Mouse (Mus musculus): ENCODE results near the gene Scgb2b18. TPM values are rescaled to one million over a fixed set of nuclear protein-coding genes. Genes with fewer than 3 reads are reported as not detected.

Scgb2b18 gene
- polyA plus RNA-seq (2015; fragmentation: Nextera tagmentation; extraction: Ambion mirVana), result not detected in 2 replicates

GRCm38 (mm10) chr7:33173764-33174163 is at the start of gene Scgb2b18:
Scgb2b18 (minus strand) TSS chr7:33173864.

GRCm38 (mm10) chr7:33185268-33185667 is 11.6 kb upstream of the Scgb2b18 start, which contains the start of gene Scgb1b18:
Scgb1b18 (plus strand) TSS chr7:33185568.

Other genes with a start within 250 kb of the Scgb2b18 start
- not detected in 2 replicates for gene Scgb2b17, start 117.3 kb downstream of the Scgb2b18 start, polyA plus RNA-seq (2015; fragmentation: Nextera tagmentation; extraction: Ambion mirVana)
- not detected in 2 replicates for gene Scgb1b17, start 110.4 kb downstream of the Scgb2b18 start, polyA plus RNA-seq (2015; fragmentation: Nextera tagmentation; extraction: Ambion mirVana)
- not detected in 2 replicates for gene Scgb1b18, start 11.7 kb upstream of the Scgb2b18 start, polyA plus RNA-seq (2015; fragmentation: Nextera tagmentation; extraction: Ambion mirVana)
- gene Scgb2b19, start 106.5 kb upstream of the Scgb2b18 start, polyA plus RNA-seq (2015; fragmentation: Nextera tagmentation; extraction: Ambion mirVana), result not detected in 2 replicates
- not detected in 2 replicates for gene Scgb1b19, start 113.4 kb upstream of the Scgb2b18 start, polyA plus RNA-seq (2015; fragmentation: Nextera tagmentation; extraction: Ambion mirVana)
- not detected in 2 replicates for gene Scgb2b20, start 192.5 kb upstream of the Scgb2b18 start, polyA plus RNA-seq (2015; fragmentation: Nextera tagmentation; extraction: Ambion mirVana)
- not detected in 2 replicates for gene Scgb1b20, start 199.4 kb upstream of the Scgb2b18 start, polyA plus RNA-seq (2015; fragmentation: Nextera tagmentation; extraction: Ambion mirVana)

Data from spleen, postnatal 0 days (tissue).